Mouse (Mus musculus): ENCODE measurements around the gene Med27. TPM values are rescaled to one million over a fixed set of nuclear protein-coding genes. Genes with fewer than 3 reads are reported as not detected.
"Not testable (repeated sequence)": the region's sequence is repeated elsewhere in the genome, so short reads cannot be mapped to it uniquely, and the experiment has no call there.

Med27 gene
- polyA plus RNA-seq, 1 experiment from 2014 or later: 42.8 TPM

DNA sequence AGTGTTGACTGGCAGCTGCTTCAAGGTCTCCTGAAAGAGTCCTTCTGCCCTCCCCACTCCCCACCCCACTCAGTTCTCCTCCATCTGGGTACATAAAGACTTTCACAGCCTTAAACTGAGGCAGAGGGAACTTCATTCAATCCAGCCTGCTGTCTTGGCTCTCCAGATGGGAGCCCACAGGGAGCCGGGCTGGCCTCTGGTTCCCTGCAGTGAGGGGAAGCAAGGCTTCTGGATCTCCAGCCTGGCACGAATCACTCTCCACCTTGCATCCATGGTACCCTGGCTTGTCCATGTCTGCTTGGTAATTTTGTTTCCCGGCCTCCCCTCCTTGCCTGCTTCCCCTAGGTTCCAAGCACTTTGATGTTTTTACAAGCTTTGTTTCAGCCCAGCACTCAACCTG lies 172.8 kb downstream of the Med27 start:
- 51% methylated on average over 3 of the region's 3 CpGs for WGBS
- Histone ChIP-seq H3K36me3 (ENCODE audit: control insufficient read depth, insufficient read depth, low read length) (no peaks in the 10 kb centered on the region), H3K4me3 (ENCODE audit: low read depth, low read length) (no peak overlapping the region), H3K27me3 (replicated peaks; ENCODE audit: control insufficient read depth, insufficient read depth, low read length) (no peaks in the 10 kb centered on the region), H3K4me2 (no peak overlapping the region), H3K27ac (ENCODE audit: low read depth, low read length) (no peak overlapping the region), H3K9ac (ENCODE audit: low read depth, low read length) (no peak overlapping the region), H3K9me3 (ENCODE audit: control insufficient read depth, low read length) (no peaks in the 10 kb centered on the region), H3K4me1 (replicated peaks; ENCODE audit: control insufficient read depth, insufficient read depth, low read length) (no peaks in the 10 kb centered on the region)
- ATAC-seq (replicated peaks; ENCODE audit: low FRiP score): no peak
- DNase-seq (ENCODE audit: low spot score): no peak

DNA sequence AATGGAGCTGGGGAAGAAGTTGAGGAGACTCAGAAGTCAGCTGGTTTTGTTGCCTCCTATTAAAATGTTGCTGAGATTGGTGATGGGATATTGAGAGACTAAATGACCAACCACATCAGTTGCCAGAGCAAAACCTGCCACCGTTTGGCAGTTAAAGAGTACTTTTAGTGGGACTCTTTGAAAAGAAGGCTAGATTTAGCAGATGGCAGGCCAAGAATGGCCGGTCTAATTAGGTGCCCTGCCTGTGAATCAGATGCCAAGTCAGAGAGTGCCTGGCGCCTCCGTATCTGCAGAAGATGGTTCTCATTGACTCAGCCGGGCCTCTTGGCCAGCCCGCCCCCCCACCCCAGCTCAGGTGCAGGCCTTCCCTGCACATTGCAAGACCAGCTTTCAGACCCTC lies 173.6 kb downstream of the Med27 start:
- H3K36me3 ChIP-seq (ENCODE audit: control insufficient read depth, insufficient read depth, low read length): no peaks in the 10 kb centered on the region
- no peak for DNase-seq (ENCODE audit: low spot score)
- H3K27me3 ChIP-seq (replicated peaks; ENCODE audit: control insufficient read depth, insufficient read depth, low read length): no peaks in the 10 kb centered on the region
- H3K27ac ChIP-seq (ENCODE audit: low read depth, low read length): no peak overlapping the region
- no peak overlapping the region for H3K4me3 ChIP-seq (ENCODE audit: low read depth, low read length)
- ATAC-seq (replicated peaks; ENCODE audit: low FRiP score): no peak
- WGBS: 87% methylated on average over 6 of the region's 6 CpGs
- no peaks in the 10 kb centered on the region for H3K9me3 ChIP-seq (ENCODE audit: control insufficient read depth, low read length)
- no peak overlapping the region for H3K9ac ChIP-seq (ENCODE audit: low read depth, low read length)
- H3K4me2 ChIP-seq: no peak overlapping the region
- peaks cover 6% of the 10 kb centered on the region; the same call in 1 of the 2 replicates for H3K4me1 ChIP-seq (replicated peaks; ENCODE audit: control insufficient read depth, insufficient read depth, low read length)

DNA sequence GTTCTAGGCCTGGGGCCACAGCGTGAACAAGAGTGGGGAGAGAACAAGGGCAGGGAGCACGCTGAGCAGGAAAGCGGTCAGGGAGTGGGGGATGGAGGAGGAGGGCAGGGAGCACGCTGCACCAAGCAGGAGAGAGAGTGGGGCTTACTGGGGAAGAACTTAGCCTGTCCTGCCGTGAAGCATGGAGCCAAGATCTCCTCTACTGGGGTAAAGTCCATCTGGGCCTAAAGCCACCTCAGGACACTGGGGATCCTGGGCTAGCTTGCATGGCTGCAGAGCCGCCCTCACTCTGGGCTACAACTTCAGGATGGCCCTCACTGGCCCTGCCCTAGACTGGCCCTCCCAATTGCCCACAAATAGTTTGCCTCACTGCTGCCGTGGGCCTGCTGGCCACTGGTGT lies 174.9 kb downstream of the Med27 start:
- DNase-seq (ENCODE audit: low spot score) (no peak), ATAC-seq (replicated peaks; ENCODE audit: low FRiP score) (no peak)
- Histone ChIP-seq H3K4me1 (replicated peaks; ENCODE audit: control insufficient read depth, insufficient read depth, low read length) (peaks cover 6% of the 10 kb centered on the region), H3K9ac (ENCODE audit: low read depth, low read length) (no peak overlapping the region), H3K4me3 (ENCODE audit: low read depth, low read length) (no peak overlapping the region), H3K36me3 (ENCODE audit: control insufficient read depth, insufficient read depth, low read length) (no peaks in the 10 kb centered on the region), H3K4me2 (no peak overlapping the region), H3K9me3 (ENCODE audit: control insufficient read depth, low read length) (no peaks in the 10 kb centered on the region), H3K27me3 (replicated peaks; ENCODE audit: control insufficient read depth, insufficient read depth, low read length) (no peaks in the 10 kb centered on the region), H3K27ac (ENCODE audit: low read depth, low read length) (no peak overlapping the region)
- 82% methylated on average over 7 of the region's 7 CpGs for WGBS

- H3K27ac ChIP-seq (ENCODE audit: low read depth, low read length): no peak overlapping the region
- H3K4me1 ChIP-seq (replicated peaks; ENCODE audit: control insufficient read depth, insufficient read depth, low read length): peaks cover 6% of the 10 kb centered on the region
- 79% methylated on average over 12 of the region's 12 CpGs for WGBS
These were observed 177.5 kb downstream of the Med27 start for GRCm38 (mm10) chr2:29523918-29524811.

GRCm38 (mm10) chr2:29525273-29525805 lies 178.7 kb downstream of the Med27 start:
- no peak overlapping the region for H3K9ac ChIP-seq (ENCODE audit: low read depth, low read length)
- no peaks in the 10 kb centered on the region for H3K9me3 ChIP-seq (ENCODE audit: control insufficient read depth, low read length)
- no peaks in the 10 kb centered on the region for H3K27me3 ChIP-seq (replicated peaks; ENCODE audit: control insufficient read depth, insufficient read depth, low read length)
- no peak overlapping the region for H3K27ac ChIP-seq (ENCODE audit: low read depth, low read length)
- H3K4me2 ChIP-seq: no peak overlapping the region
- ATAC-seq (replicated peaks; ENCODE audit: low FRiP score): no peak
- no peak overlapping the region for H3K4me3 ChIP-seq (ENCODE audit: low read depth, low read length)
- H3K4me1 ChIP-seq (replicated peaks; ENCODE audit: control insufficient read depth, insufficient read depth, low read length): peaks cover 6% of the 10 kb centered on the region
- H3K36me3 ChIP-seq (ENCODE audit: control insufficient read depth, insufficient read depth, low read length): no peaks in the 10 kb centered on the region
- 46% methylated on average over 4 of the region's 4 CpGs for WGBS
- DNase-seq (ENCODE audit: low spot score): no peak

More at GRCm38 (mm10) chr2:29523918-29524811, 177.5 kb downstream of the Med27 start:
- no peaks in the 10 kb centered on the region for H3K36me3 ChIP-seq (ENCODE audit: control insufficient read depth, insufficient read depth, low read length)
- H3K4me2 ChIP-seq: no peak overlapping the region
- DNase-seq (ENCODE audit: low spot score): no peak
- no peak overlapping the region for H3K9ac ChIP-seq (ENCODE audit: low read depth, low read length)
- no peaks in the 10 kb centered on the region for H3K27me3 ChIP-seq (replicated peaks; ENCODE audit: control insufficient read depth, insufficient read depth, low read length)
- no peak overlapping the region for H3K4me3 ChIP-seq (ENCODE audit: low read depth, low read length)
- no peaks in the 10 kb centered on the region for H3K9me3 ChIP-seq (ENCODE audit: control insufficient read depth, low read length)
- no peak for ATAC-seq (replicated peaks; ENCODE audit: low FRiP score)

DNA sequence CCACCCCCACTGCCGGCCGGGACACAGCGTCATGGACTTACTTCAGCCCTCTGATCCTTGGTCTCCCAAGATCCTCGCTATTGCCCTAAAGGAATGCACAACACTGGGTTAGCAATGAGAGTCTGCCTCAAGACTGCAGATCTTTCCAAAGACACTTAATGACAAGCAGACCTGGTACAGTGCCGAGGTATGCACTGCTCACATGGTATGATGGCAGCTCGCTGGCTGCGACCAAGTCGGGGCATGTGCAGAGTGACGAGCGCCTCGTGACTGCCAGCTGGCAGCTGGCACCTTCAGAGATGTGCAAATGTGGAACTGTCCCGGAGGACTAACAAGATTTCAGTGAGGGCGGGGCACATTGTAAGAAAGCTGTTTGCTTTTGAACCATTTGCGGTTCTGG lies 179.6 kb downstream of the Med27 start:
- H3K36me3 ChIP-seq (ENCODE audit: control insufficient read depth, insufficient read depth, low read length): no peaks in the 10 kb centered on the region

GRCm38 (mm10) chr2:29527480-29527879 lies 180.9 kb downstream of the Med27 start:
- not testable (repeated sequence) for H3K36me3 ChIP-seq (ENCODE audit: control insufficient read depth, insufficient read depth, low read length); H3K9me3 ChIP-seq (ENCODE audit: control insufficient read depth, low read length); H3K4me3 ChIP-seq (ENCODE audit: low read depth, low read length); H3K4me1 ChIP-seq (replicated peaks; ENCODE audit: control insufficient read depth, insufficient read depth, low read length); H3K27me3 ChIP-seq (replicated peaks; ENCODE audit: control insufficient read depth, insufficient read depth, low read length); ATAC-seq (replicated peaks; ENCODE audit: low FRiP score); H3K9ac ChIP-seq (ENCODE audit: low read depth, low read length); H3K4me2 ChIP-seq; DNase-seq (ENCODE audit: low spot score); H3K27ac ChIP-seq (ENCODE audit: low read depth, low read length)
- WGBS: 89% methylated on average over 5 of the region's 9 CpGs

More for the DNA sequence above, 179.6 kb downstream of the Med27 start:
- DNase-seq (ENCODE audit: low spot score) (no peak), ATAC-seq (replicated peaks; ENCODE audit: low FRiP score) (no peak)
- H3K27me3 ChIP-seq (replicated peaks; ENCODE audit: control insufficient read depth, insufficient read depth, low read length): no peaks in the 10 kb centered on the region
- no peak overlapping the region for H3K4me3 ChIP-seq (ENCODE audit: low read depth, low read length)
- no peak overlapping the region for H3K4me2 ChIP-seq
- WGBS: 81% methylated on average over 14 of the region's 14 CpGs
- no peak overlapping the region for H3K9ac ChIP-seq (ENCODE audit: low read depth, low read length)
- no peak overlapping the region for H3K27ac ChIP-seq (ENCODE audit: low read depth, low read length)
- peaks cover 6% of the 10 kb centered on the region for H3K4me1 ChIP-seq (replicated peaks; ENCODE audit: control insufficient read depth, insufficient read depth, low read length)
- H3K9me3 ChIP-seq (ENCODE audit: control insufficient read depth, low read length): no peaks in the 10 kb centered on the region

- Histone ChIP-seq H3K27me3 (replicated peaks; ENCODE audit: control insufficient read depth, insufficient read depth, low read length) (no peaks in the 10 kb centered on the region), H3K9me3 (ENCODE audit: control insufficient read depth, low read length) (no peaks in the 10 kb centered on the region), H3K27ac (ENCODE audit: low read depth, low read length) (no peak overlapping the region), H3K4me1 (replicated peaks; ENCODE audit: control insufficient read depth, insufficient read depth, low read length) (peaks cover 6% of the 10 kb centered on the region), H3K4me3 (ENCODE audit: low read depth, low read length) (no peak overlapping the region), H3K4me2 (no peak overlapping the region), H3K9ac (ENCODE audit: low read depth, low read length) (no peak overlapping the region), H3K36me3 (ENCODE audit: control insufficient read depth, insufficient read depth, low read length) (no peaks in the 10 kb centered on the region)
- WGBS: 79% methylated on average over 5 of the region's 5 CpGs
- DNase-seq (ENCODE audit: low spot score) (no peak), ATAC-seq (replicated peaks; ENCODE audit: low FRiP score) (no peak)
These were observed 182.2 kb downstream of the Med27 start for GRCm38 (mm10) chr2:29528811-29529210.

GRCm38 (mm10) chr2:29529788-29530187 lies 183.2 kb downstream of the Med27 start:
- not testable (repeated sequence) for H3K27ac ChIP-seq (ENCODE audit: low read depth, low read length); ATAC-seq (replicated peaks; ENCODE audit: low FRiP score); H3K4me2 ChIP-seq; H3K9ac ChIP-seq (ENCODE audit: low read depth, low read length); H3K9me3 ChIP-seq (ENCODE audit: control insufficient read depth, low read length); H3K4me1 ChIP-seq (replicated peaks; ENCODE audit: control insufficient read depth, insufficient read depth, low read length); H3K4me3 ChIP-seq (ENCODE audit: low read depth, low read length); H3K27me3 ChIP-seq (replicated peaks; ENCODE audit: control insufficient read depth, insufficient read depth, low read length); DNase-seq (ENCODE audit: low spot score); H3K36me3 ChIP-seq (ENCODE audit: control insufficient read depth, insufficient read depth, low read length)
- WGBS: 97% methylated on average over 2 of the region's 2 CpGs
